Mouse (Mus musculus) ES-Bruce4 (cell line): ENCODE data around the gene Tulp3. TPM values are rescaled to one million over a fixed set of nuclear protein-coding genes. Genes with fewer than 3 reads are reported as not detected.
A peak's percentile ranks its signal among the peaks of the same experiment; 100 is the strongest.
"Not testable (repeated sequence)": the region's sequence is repeated elsewhere in the genome, so short reads cannot be mapped to it uniquely, and the experiment has no call there.

Experiments
- H3K27ac ChIP-seq: 2 replicates; pipeline ENCODE4 v1.5.1; 2012; ENCODE audit warnings: low read length, inconsistent platforms; ENCODE audit not compliant: insufficient read depth
- H3K27me3 ChIP-seq: 2 replicates; pipeline ENCODE4 v1.6.1; 2012; ENCODE audit warnings: mild to moderate bottlenecking, low read length, inconsistent platforms; ENCODE audit not compliant: control insufficient read depth, poor library complexity, insufficient read depth, severe bottlenecking
- H3K36me3 ChIP-seq: 2 replicates; pipeline ENCODE4 v1.6.1; 2012; ENCODE audit warnings: inconsistent platforms, mild to moderate bottlenecking, low read length, moderate library complexity; ENCODE audit not compliant: control insufficient read depth, poor library complexity, insufficient read depth, severe bottlenecking
- H3K4me1 ChIP-seq: one replicate; pipeline ENCODE4 v1.8.1; 2011; ENCODE audit warnings: low read length; ENCODE audit not compliant: control insufficient read depth, insufficient read depth
- H3K4me3 ChIP-seq: 2 replicates; pipeline ENCODE4 v1.5.1; 2011; ENCODE audit warnings: low read depth, mild to moderate bottlenecking, low read length
- H3K9ac ChIP-seq: 2 replicates; pipeline ENCODE4 v1.6.1; 2012; ENCODE audit warnings: low read depth, mild to moderate bottlenecking, inconsistent platforms; ENCODE audit not compliant: poor library complexity, severe bottlenecking
- H3K9me3 ChIP-seq: replicated peaks from 2 replicates; pipeline ENCODE4 v1.6.1; 2012; ENCODE audit warnings: mild to moderate bottlenecking, low read length, inconsistent platforms; ENCODE audit not compliant: control insufficient read depth, poor library complexity, insufficient read depth, severe bottlenecking
- CTCF ChIP-seq: IDR thresholded peaks from one replicate; pipeline ENCODE4 v1.8.1; 2011; ENCODE audit warnings: low read depth, low read length
- EP300 ChIP-seq: IDR thresholded peaks from 2 replicates; pipeline ENCODE4 v1.6.1; 2011; ENCODE audit warnings: low read depth, low read length; ENCODE audit not compliant: insufficient read depth
- POLR2A ChIP-seq: IDR thresholded peaks from one replicate; pipeline ENCODE4 v1.8.1; 2011; ENCODE audit warnings: low read length; ENCODE audit not compliant: insufficient read depth
- polyA plus RNA-seq: library from polyadenylated mRNA; stranded (reverse); fragments of >200 nt; gene quantifications from 2 replicates; pipeline ENCODE4 v1.2.4, GENCODE M21; 2011; ENCODE audit warnings: low read depth; ENCODE audit not compliant: missing spikeins, insufficient read depth, insufficient read length

Gene Tulp3
- polyA plus RNA-seq, 1 experiment: 57.4 TPM

- H3K4me3 ChIP-seq: no peak overlapping the region
- peaks cover 2% of the 10 kb centered on the region for H3K4me1 ChIP-seq
- H3K9me3 ChIP-seq: no peaks in the 10 kb centered on the region
- no peaks in the 10 kb centered on the region for H3K27me3 ChIP-seq
- no peak overlapping the region for H3K9ac ChIP-seq
- H3K36me3 ChIP-seq: no peaks in the 10 kb centered on the region
- H3K27ac ChIP-seq: no peak overlapping the region
- no peak for TF ChIP-seq POLR2A
- no peak for TF ChIP-seq EP300
- TF ChIP-seq CTCF: no peak
These were observed 50.9 kb downstream of the Tulp3 start for GRCm38 (mm10) chr6:128304801-128305200.

- not testable (repeated sequence) for H3K4me1 ChIP-seq, H3K36me3 ChIP-seq, H3K9ac ChIP-seq, H3K27me3 ChIP-seq, H3K27ac ChIP-seq, H3K9me3 ChIP-seq, H3K4me3 ChIP-seq
These were observed 53.0 kb downstream of the Tulp3 start for GRCm38 (mm10) chr6:128302640-128303039.

- Histone ChIP-seq H3K9me3 (no peaks in the 10 kb centered on the region), H3K36me3 (no peaks in the 10 kb centered on the region), H3K9ac (no peak overlapping the region), H3K4me1 (peaks cover 9% of the 10 kb centered on the region), H3K27ac (no peak overlapping the region), H3K27me3 (no peaks in the 10 kb centered on the region), H3K4me3 (no peak overlapping the region)
- TF ChIP-seq CTCF: no peak
- TF ChIP-seq EP300: 0 out of 2 replicates have a peak, but pooled peaks have one; percentile 17
These were observed 53.8 kb downstream of the Tulp3 start for GRCm38 (mm10) chr6:128301891-128302290.

- Histone ChIP-seq H3K27me3 (no peaks in the 10 kb centered on the region), H3K9me3 (no peaks in the 10 kb centered on the region)
These were observed 54.2 kb downstream of the Tulp3 start for GRCm38 (mm10) chr6:128301458-128301857.

GRCm38 (mm10) chr6:128300134-128301001 lies 55.3 kb downstream of the Tulp3 start, which contains the start of gene Tead4:
Tead4 (minus strand) TSS chr6:128300823.
- Histone ChIP-seq H3K9me3 (no peaks in the 10 kb centered on the region), H3K4me1 (peaks cover 16% of the 10 kb centered on the region), H3K27me3 (no peaks in the 10 kb centered on the region), H3K4me3 (peak within 1 kb of the TSS; percentile 56), H3K27ac (no peak within 1 kb of the TSS; the same call in 1 of the 2 replicates), H3K9ac (peak within 1 kb of the TSS; percentile 81), H3K36me3 (no peaks in the 10 kb centered on the region)
- TF ChIP-seq POLR2A: no peak
- TF ChIP-seq EP300: 0 out of 2 replicates have a peak, but pooled peaks have one; percentile 31

More at GRCm38 (mm10) chr6:128301458-128301857, 54.2 kb downstream of the Tulp3 start:
- no peak overlapping the region for H3K27ac ChIP-seq
- TF ChIP-seq EP300: no peak
- no peak for TF ChIP-seq POLR2A
- no peak for TF ChIP-seq CTCF
- H3K4me1 ChIP-seq: peaks cover 11% of the 10 kb centered on the region
- no peaks in the 10 kb centered on the region for H3K36me3 ChIP-seq
- no peak overlapping the region for H3K4me3 ChIP-seq
- H3K9ac ChIP-seq: no peak overlapping the region

- Histone ChIP-seq H3K4me1 (peaks cover 16% of the 10 kb centered on the region), H3K9me3 (no peaks in the 10 kb centered on the region), H3K27me3 (no peaks in the 10 kb centered on the region), H3K36me3 (no peaks in the 10 kb centered on the region), H3K9ac (peak overlapping the region; percentile 81), H3K27ac (no peak overlapping the region), H3K4me3 (peak overlapping the region; percentile 56)
- no peak for TF ChIP-seq POLR2A
- TF ChIP-seq CTCF: no peak
- no peak for TF ChIP-seq EP300
These were observed 56.1 kb downstream of the Tulp3 start for GRCm38 (mm10) chr6:128299292-128300133.
